Mouse (Mus musculus): ENCODE measurements around the gene Jagn1.

Jagn1 gene

GRCm38 (mm10) chr6:113434691-113435090, 7.7 kb upstream of the Jagn1 start:
- DNase-seq (ENCODE audit: low read depth, low spot score) = no peak

DNA sequence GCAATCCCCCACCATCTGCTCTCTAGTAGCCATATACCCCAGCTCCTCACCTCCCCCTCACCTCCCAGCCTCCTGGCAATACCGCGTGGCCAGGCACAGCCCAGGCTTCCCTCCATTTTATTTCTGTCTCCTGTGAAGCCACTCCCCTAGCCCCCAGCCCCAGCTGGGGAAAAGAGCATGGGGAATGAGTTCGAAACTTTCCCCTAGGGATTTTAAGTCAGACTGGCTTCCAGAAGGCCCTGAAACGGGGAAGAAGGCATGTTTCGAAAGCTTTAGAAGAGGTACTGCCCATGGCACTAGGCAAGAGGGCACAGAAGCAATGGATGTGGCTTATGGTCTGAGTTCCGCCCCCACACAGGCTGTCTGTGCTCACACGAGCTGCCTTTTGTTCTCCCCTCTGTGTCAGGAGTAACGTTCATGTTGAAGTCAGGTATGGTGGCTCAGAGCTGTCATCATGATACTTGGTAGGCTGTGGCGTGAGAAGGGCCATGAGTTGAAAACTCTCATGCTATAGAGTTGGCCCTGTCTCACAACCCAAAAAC, 6.6 kb upstream of the Jagn1 start, which contains the start of gene Cidec:
TSS of gene Cidec (minus strand) at position 97 of the 542 bp plus-strand sequence.
- DNase-seq (ENCODE audit: low read depth, low spot score) = no peak

DNA sequence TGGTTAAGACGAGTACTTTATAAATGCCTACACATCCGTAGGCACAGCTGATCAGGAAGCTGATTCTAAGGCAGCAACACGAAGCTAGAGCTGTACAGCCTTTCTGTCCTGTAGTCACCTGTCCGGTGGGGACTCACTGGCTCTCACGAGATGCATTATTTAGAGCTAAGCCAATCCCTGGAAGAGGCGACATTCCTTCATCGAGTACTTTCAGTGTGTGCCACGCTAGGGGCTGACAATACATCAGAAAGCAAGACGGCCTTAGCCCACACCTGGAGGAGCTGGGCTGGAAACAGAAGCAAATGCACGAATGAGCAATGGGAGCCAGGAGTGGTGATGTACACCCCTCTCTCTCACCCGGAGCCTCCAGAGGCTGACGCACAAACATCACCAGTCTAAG, 5.2 kb upstream of the Jagn1 start:
- DNase-seq (ENCODE audit: low read depth, low spot score) = no peak

DNA sequence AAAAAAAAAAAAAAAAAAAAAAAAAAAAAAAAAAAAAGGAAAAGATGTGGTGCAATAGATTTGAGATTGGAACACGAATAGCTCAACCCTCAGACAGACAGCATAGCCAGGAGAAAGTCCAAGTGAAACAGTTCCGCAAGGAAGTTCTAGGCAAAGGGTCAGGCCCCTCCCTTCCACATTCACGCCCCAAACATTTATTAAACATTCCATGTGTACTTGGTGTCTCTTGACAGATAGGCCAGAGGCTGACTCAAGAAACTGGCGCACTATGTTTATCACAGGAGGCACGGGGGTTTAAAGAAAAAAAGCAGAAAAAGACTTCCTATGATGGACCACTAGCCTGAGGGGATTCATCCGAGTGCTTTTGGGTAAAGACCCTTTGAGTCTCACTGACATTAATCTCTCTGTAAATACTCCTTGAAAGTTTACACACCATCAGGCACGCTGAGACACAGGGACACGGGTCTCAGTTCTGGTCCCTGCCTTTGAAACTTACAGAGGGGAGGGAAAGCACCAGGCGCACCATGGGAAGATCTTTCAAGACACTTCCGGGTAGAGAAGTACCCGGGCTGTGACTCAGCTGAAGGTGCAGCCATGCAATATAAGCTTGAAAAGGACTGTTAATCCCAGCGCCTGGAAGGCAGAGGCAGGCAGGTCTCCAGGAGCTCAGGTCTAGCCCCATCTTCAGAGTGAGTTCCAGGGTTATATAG, 3.5 kb upstream of the Jagn1 start:
- no peak for DNase-seq (ENCODE audit: low read depth, low spot score)

- DNase-seq (ENCODE audit: low read depth, low spot score) = no peak
Measured at GRCm38 (mm10) chr6:113440686-113441085, 1.7 kb upstream of the Jagn1 start.

DNA sequence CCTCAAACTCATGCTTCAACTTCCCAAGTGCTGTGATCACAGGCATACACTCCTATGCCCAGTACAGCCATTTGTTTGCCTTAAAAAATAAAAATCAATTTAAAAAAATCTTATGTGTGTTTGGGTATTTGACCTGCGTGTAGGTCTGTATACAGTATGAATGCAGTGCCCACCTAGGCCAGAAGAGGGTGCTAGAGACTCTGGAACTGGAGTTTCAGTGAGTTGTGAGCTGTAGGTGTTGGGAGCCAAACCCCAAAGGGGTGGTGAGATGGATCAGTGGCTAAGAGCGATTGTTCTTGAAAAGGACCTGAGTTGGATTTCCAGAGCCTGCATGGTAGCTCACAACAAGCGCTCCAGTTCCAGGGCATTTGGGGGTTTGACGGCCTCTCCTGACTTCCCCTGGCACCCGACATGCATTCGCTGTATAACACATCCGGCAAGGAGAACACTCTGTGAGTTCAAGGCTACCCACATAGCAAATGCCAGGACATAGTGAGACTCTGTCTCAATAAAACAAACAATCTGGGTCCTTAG, 1.2 kb upstream of the Jagn1 start:
- peak; percentile 77 for DNase-seq (ENCODE audit: low read depth, low spot score)

DNA sequence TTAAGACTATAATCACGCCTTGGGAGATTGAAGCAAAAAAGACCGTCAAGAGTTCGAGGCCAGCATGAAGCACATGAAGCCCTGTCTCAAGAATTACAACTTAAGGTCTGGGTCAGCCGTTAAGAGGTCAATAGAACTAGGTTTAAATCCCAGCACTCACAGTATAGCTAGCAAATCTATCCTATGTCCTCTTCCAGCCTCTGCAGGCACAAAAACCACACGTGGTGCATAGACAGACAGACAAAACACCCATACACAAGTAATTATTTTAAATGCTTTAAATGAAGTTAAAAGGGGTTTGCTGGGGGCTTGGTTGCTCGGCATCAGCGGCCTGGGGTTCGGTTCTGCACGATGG, 305 bp upstream of the Jagn1 start:
- DNase-seq (ENCODE audit: low read depth, low spot score) = no peak

DNA sequence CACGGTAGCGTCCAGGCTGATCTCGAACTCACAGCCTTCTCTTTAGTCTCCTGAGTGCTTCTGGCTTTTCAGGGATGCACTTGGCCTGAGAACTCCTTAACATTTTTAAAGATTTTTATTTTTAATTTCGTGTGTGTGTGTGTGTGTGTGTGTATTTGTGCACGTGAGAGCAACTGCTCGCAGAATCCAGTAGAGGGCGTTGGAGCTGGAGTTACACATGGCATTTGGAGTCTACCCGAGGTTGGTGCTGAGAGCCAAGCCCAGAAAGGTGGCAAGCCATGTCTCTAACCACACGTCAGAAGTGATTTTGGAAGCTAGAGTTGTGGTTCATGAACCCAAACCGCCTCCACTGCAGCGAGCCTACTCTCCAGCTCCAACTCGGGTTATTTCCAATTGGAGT, 722 bp downstream of the Jagn1 start:
- DNase-seq (ENCODE audit: low read depth, low spot score) = peak; percentile 19

DNA sequence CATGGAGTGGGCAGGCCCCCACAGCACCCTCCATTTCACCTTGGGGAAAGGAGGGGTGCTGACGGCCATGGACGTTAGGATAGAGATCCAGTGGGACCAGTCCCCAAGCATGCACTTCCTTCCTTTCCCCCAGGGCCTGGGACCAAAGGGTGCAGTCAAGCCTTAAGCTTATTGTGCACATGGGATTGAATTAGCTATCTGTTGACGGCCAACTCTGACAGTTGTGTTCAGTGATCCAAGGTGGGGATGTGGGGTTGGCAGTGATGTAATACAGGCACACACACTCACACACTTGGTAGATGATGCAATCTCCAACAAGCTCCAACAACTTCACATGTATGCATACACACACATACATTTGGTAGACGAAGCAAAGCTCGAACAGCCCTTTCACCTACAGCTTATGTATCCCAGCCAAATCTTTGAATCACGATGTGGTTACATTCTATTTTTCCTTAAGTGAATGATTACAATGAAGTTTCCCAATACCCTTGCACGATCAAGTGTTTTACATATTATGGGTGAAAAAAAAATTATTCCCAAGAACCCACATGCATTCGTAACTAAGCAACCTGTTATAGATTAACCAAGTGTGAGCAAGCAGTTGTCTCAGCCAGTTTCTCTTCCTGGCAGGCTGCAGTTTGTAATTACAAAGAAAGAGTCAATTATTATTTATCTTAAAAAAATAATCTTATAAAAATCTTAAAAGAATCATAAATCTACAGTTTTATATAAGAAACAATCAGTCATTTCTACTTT, 2.0 kb downstream of the Jagn1 start:
- no peak for DNase-seq (ENCODE audit: low read depth, low spot score)

- DNase-seq (ENCODE audit: low read depth, low spot score) = no peak
Measured at GRCm38 (mm10) chr6:113447639-113448038, 5.3 kb downstream of the Jagn1 start.

- DNase-seq (ENCODE audit: low read depth, low spot score) = no peak
Measured at GRCm38 (mm10) chr6:113451839-113452238, 9.5 kb downstream of the Jagn1 start.

DNA sequence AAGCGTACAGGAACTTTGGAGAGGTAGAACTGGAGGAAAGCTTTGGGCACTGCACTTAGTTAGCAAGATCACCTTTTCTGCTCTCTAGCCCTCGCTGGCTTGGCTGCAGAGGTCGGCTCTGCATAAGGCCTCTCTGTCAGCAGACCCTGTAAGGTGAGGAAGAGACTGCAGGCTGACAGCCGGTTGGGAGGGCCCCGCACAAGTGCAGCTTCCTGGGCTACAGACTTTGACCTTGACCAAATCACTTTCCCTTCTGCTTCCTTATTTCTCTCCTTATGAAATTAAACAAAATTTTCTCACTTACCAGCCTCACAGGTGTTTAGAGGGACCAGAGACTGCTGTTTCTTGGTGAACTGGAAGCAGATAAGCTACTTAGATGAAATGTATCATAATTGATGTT, 12.6 kb downstream of the Jagn1 start:
- no peak for DNase-seq (ENCODE audit: low read depth, low spot score)

DNA sequence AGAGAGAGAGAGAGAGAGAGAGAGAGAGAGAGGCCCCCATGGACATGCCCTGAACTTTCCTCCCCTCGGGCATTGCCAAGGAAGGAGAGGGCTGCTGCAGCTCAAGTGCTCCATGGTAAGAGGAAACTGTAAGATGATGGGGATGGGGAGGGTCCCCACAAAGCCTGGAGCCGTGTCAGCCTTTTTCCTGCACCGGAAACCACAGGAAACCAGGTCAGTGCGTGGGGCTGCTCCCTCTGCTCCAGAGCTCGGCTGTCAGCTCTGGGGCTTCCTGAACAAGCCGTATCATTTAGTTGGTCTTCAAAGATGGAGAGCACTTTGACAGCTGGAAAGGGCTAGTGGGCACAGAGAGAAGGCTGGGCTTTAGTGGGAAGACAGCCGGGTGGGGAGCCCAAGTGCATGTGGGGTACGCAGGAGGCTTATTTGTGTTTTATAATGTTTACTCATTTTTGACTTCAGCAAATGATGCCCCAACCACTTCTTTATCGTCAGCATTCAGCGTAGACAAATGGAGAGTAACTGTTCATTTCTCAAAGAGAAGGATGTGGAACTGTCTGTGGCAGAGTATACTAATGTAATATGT, 15.7 kb downstream of the Jagn1 start, which contains the start of gene Il17re:
TSS of gene Il17re (plus strand) at position 533 of the 583 bp plus-strand sequence.
- no peak for DNase-seq (ENCODE audit: low read depth, low spot score)

DNA sequence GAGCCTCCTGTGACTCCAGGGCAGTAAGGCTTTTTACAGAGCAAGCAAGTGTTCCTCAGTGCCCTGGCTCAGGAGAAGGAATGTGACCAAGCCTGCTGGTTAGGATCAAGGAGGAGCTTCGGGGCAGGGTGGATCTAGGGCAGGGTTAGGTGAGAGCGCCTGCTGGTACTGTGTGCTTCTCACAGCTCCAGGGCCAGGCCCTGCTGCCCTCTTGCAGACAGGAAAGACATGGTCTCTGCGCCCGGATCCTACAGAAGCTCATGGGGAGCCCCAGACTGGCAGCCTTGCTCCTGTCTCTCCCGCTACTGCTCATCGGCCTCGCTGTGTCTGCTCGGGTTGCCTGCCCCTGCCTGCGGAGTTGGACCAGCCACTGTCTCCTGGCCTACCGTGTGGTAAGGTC, 16.3 kb downstream of the Jagn1 start:
- no peak for DNase-seq (ENCODE audit: low read depth, low spot score)

- no peak for DNase-seq (ENCODE audit: low read depth, low spot score)
Measured at GRCm38 (mm10) chr6:113464040-113464439, 21.7 kb downstream of the Jagn1 start.

DNA sequence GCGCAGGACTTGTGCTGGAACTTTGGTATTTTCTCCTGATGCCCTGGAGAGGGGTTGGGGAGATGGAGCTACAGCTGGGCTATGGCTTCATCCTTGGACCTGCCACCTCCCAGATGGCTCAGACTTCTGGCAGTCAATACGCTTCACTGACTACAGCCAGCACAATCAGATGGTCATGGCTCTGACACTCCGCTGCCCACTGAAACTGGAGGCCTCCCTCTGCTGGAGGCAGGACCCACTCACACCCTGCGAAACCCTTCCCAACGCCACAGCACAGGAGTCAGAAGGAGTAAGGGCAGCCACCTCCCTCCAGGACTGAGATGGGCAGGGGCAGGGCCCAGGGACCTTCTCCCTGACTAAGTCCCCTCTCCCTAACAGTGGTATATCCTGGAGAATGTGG, 23.2 kb downstream of the Jagn1 start:
- no peak for DNase-seq (ENCODE audit: low read depth, low spot score)

DNA sequence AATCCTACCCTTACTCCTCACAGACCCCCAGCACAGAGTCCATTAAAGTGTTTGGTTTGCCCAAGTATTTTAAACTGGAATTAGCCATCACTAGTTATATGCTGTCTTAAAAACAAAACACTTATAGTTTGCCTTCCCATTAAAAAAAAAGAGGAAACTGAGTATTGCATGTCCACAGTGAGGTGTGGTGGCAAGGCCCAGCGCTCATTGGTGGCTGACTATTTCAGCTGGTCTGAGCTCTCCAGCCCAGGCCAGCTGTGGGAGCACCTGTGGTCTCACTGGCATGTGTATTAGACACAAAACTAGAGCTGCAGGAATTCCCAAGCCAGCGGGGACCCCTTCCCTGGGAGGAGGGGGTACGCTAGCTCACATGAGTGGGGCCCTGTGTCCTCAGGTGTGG, 26.1 kb downstream of the Jagn1 start:
- no peak for DNase-seq (ENCODE audit: low read depth, low spot score)

- peak; percentile 80 for DNase-seq (ENCODE audit: low read depth, low spot score)
Measured at GRCm38 (mm10) chr6:113469021-113469420, 26.7 kb downstream of the Jagn1 start.

DNA sequence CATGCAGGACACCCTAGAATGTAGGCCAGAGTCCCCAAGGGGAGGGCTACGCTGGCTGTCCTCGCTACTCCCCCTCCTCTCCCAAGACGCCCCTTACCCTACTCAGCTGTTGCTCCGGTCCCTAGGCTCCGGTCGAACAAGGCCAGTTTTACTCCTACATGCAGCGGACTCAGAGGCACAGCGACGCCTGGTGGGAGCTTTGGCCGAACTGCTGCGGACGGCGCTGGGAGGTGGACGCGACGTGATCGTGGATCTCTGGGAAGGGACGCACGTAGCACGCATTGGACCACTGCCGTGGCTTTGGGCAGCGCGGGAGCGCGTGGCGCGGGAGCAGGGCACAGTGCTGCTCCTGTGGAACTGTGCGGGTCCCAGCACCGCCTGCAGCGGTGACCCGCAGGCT, 27.1 kb downstream of the Jagn1 start:
- peak; percentile 79 for DNase-seq (ENCODE audit: low read depth, low spot score)

- no peak for DNase-seq (ENCODE audit: low read depth, low spot score)
Measured at GRCm38 (mm10) chr6:113471297-113471936, 29.0 kb downstream of the Jagn1 start, which contains the start of gene Il17rc. TSS of gene Il17rc (plus strand) at chr6:113471427.

DNA sequence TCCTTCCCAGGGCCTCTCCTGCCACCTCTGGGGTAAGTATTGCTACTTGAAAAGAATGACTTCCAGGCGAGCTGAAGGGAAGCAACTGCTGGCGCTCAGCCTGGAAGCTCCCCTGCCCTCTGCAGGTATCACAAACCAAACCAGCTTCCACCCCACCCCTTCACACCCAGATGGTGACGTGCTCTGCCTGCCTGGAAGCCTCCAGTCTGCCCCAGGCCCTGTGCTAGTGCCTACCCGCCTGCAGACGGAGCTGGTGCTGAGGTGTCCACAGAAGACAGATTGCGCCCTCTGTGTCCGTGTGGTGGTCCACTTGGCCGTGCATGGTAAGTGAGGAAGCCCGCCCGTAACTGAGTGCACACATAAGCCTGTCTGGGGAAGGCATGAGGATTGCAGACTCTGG, 29.7 kb downstream of the Jagn1 start:
- DNase-seq (ENCODE audit: low read depth, low spot score) = no peak

- no peak for DNase-seq (ENCODE audit: low read depth, low spot score)
Measured at GRCm38 (mm10) chr6:113473246-113473645, 30.9 kb downstream of the Jagn1 start.
